Mouse (Mus musculus): ENCODE data around the gene Dgkq. TPM values are rescaled to one million over a fixed set of nuclear protein-coding genes. Genes with fewer than 3 reads are reported as not detected.

Dgkq gene
- polyA plus RNA-seq, 1 experiment, result 4.7 TPM

GRCm38 (mm10) chr5:108653341-108653740, 16.1 kb downstream of the Dgkq start:
- no peaks in the 10 kb centered on the region for H3K79me2 ChIP-seq (ENCODE audit: control insufficient read depth, insufficient read depth)
- H3K4me3 ChIP-seq (ENCODE audit: insufficient read depth, poor library complexity, severe bottlenecking), result no peak overlapping the region
- H3ac ChIP-seq (ENCODE audit: control insufficient read depth, insufficient read length, low read depth), result no peak overlapping the region
- TF ChIP-seq USF1 (IDR thresholded peaks at IDR 0.05; ENCODE audit: low read depth) (no peak), MAX (IDR thresholded peaks at IDR 0.05) (no peak), CTCF (IDR thresholded peaks at IDR 0.05; ENCODE audit: control insufficient read depth, insufficient read depth, insufficient read length) (no peak), MYOD1 (IDR thresholded peaks at IDR 0.05; ENCODE audit: control insufficient read depth, insufficient read length, low read depth) (no peak), FOSL1 (IDR thresholded peaks at IDR 0.05; ENCODE audit: insufficient read depth, low read length, poor library complexity, severe bottlenecking) (no peak), CEBPB (IDR thresholded peaks at IDR 0.05; ENCODE audit: low read depth) (no peak), MYOG (IDR thresholded peaks at IDR 0.05; ENCODE audit: control insufficient read depth, extremely low read depth, insufficient read length) (no peak)
- H3K79me3 ChIP-seq (ENCODE audit: low read depth), result no peaks in the 10 kb centered on the region
- H3K36me3 ChIP-seq (ENCODE audit: control insufficient read depth, insufficient read depth), result peaks cover 16% of the 10 kb centered on the region
- H3K27me3 ChIP-seq (ENCODE audit: control insufficient read depth, insufficient read depth, insufficient read length), result no peaks in the 10 kb centered on the region

GRCm38 (mm10) chr5:108651823-108652222, 17.6 kb downstream of the Dgkq start:
- peaks cover 16% of the 10 kb centered on the region for H3K36me3 ChIP-seq (ENCODE audit: control insufficient read depth, insufficient read depth)
- TF ChIP-seq MYOG (IDR thresholded peaks at IDR 0.05; ENCODE audit: control insufficient read depth, extremely low read depth, insufficient read length) (no peak), MAX (IDR thresholded peaks at IDR 0.05) (no peak), MYOD1 (IDR thresholded peaks at IDR 0.05; ENCODE audit: control insufficient read depth, insufficient read length, low read depth) (no peak), FOSL1 (IDR thresholded peaks at IDR 0.05; ENCODE audit: insufficient read depth, low read length, poor library complexity, severe bottlenecking) (no peak), CEBPB (IDR thresholded peaks at IDR 0.05; ENCODE audit: low read depth) (no peak), USF1 (IDR thresholded peaks at IDR 0.05; ENCODE audit: low read depth) (no peak), CTCF (IDR thresholded peaks at IDR 0.05; ENCODE audit: control insufficient read depth, insufficient read depth, insufficient read length) (no peak)
- H3K79me2 ChIP-seq (ENCODE audit: control insufficient read depth, insufficient read depth), result no peaks in the 10 kb centered on the region

GRCm38 (mm10) chr5:108651136-108651720, 18.2 kb downstream of the Dgkq start:
- H3K27me3 ChIP-seq (ENCODE audit: control insufficient read depth, insufficient read depth, insufficient read length), result no peaks in the 10 kb centered on the region
- no peak overlapping the region for H3ac ChIP-seq (ENCODE audit: control insufficient read depth, insufficient read length, low read depth)
- peaks cover 16% of the 10 kb centered on the region for H3K36me3 ChIP-seq (ENCODE audit: control insufficient read depth, insufficient read depth)
- no peaks in the 10 kb centered on the region for H3K79me2 ChIP-seq (ENCODE audit: control insufficient read depth, insufficient read depth)
- no peak overlapping the region for H3K4me3 ChIP-seq (ENCODE audit: insufficient read depth, poor library complexity, severe bottlenecking)
- no peaks in the 10 kb centered on the region for H3K79me3 ChIP-seq (ENCODE audit: low read depth)
- TF ChIP-seq MYOD1 (IDR thresholded peaks at IDR 0.05; ENCODE audit: control insufficient read depth, insufficient read length, low read depth) (no peak), FOSL1 (IDR thresholded peaks at IDR 0.05; ENCODE audit: insufficient read depth, low read length, poor library complexity, severe bottlenecking) (no peak), CTCF (IDR thresholded peaks at IDR 0.05; ENCODE audit: control insufficient read depth, insufficient read depth, insufficient read length) (no peak), MYOG (IDR thresholded peaks at IDR 0.05; ENCODE audit: control insufficient read depth, extremely low read depth, insufficient read length) (no peak), USF1 (IDR thresholded peaks at IDR 0.05; ENCODE audit: low read depth) (no peak), MAX (IDR thresholded peaks at IDR 0.05) (no peak), CEBPB (IDR thresholded peaks at IDR 0.05; ENCODE audit: low read depth) (no peak)

More at GRCm38 (mm10) chr5:108651823-108652222, 17.6 kb downstream of the Dgkq start:
- Histone ChIP-seq H3K79me3 (ENCODE audit: low read depth) (no peaks in the 10 kb centered on the region), H3K4me3 (ENCODE audit: insufficient read depth, poor library complexity, severe bottlenecking) (no peak overlapping the region), H3K27me3 (ENCODE audit: control insufficient read depth, insufficient read depth, insufficient read length) (no peaks in the 10 kb centered on the region), H3ac (ENCODE audit: control insufficient read depth, insufficient read length, low read depth) (no peak overlapping the region)

GRCm38 (mm10) chr5:108650341-108650740, 19.1 kb downstream of the Dgkq start:
- no peak overlapping the region for H3K4me3 ChIP-seq (ENCODE audit: insufficient read depth, poor library complexity, severe bottlenecking)
- no peak for TF ChIP-seq CEBPB (IDR thresholded peaks at IDR 0.05; ENCODE audit: low read depth)
- no peak for TF ChIP-seq CTCF (IDR thresholded peaks at IDR 0.05; ENCODE audit: control insufficient read depth, insufficient read depth, insufficient read length)
- no peak for TF ChIP-seq FOSL1 (IDR thresholded peaks at IDR 0.05; ENCODE audit: insufficient read depth, low read length, poor library complexity, severe bottlenecking)
- TF ChIP-seq MYOD1 (IDR thresholded peaks at IDR 0.05; ENCODE audit: control insufficient read depth, insufficient read length, low read depth), result no peak
- TF ChIP-seq MAX (IDR thresholded peaks at IDR 0.05), result no peak
- no peak for TF ChIP-seq MYOG (IDR thresholded peaks at IDR 0.05; ENCODE audit: control insufficient read depth, extremely low read depth, insufficient read length)
- TF ChIP-seq USF1 (IDR thresholded peaks at IDR 0.05; ENCODE audit: low read depth), result no peak
- H3ac ChIP-seq (ENCODE audit: control insufficient read depth, insufficient read length, low read depth), result no peak overlapping the region
- no peaks in the 10 kb centered on the region for H3K27me3 ChIP-seq (ENCODE audit: control insufficient read depth, insufficient read depth, insufficient read length)
- no peaks in the 10 kb centered on the region for H3K79me2 ChIP-seq (ENCODE audit: control insufficient read depth, insufficient read depth)
- H3K36me3 ChIP-seq (ENCODE audit: control insufficient read depth, insufficient read depth), result peaks cover 15% of the 10 kb centered on the region
- H3K79me3 ChIP-seq (ENCODE audit: low read depth), result no peaks in the 10 kb centered on the region

GRCm38 (mm10) chr5:108648937-108649576, 20.4 kb downstream of the Dgkq start:
- H3K4me3 ChIP-seq (ENCODE audit: insufficient read depth, poor library complexity, severe bottlenecking), result no peak overlapping the region
- no peak overlapping the region for H3ac ChIP-seq (ENCODE audit: control insufficient read depth, insufficient read length, low read depth)
- H3K36me3 ChIP-seq (ENCODE audit: control insufficient read depth, insufficient read depth), result peaks cover 5% of the 10 kb centered on the region
- no peaks in the 10 kb centered on the region for H3K79me2 ChIP-seq (ENCODE audit: control insufficient read depth, insufficient read depth)
- no peaks in the 10 kb centered on the region for H3K79me3 ChIP-seq (ENCODE audit: low read depth)
- TF ChIP-seq CEBPB (IDR thresholded peaks at IDR 0.05; ENCODE audit: low read depth) (no peak), USF1 (IDR thresholded peaks at IDR 0.05; ENCODE audit: low read depth) (no peak)
- H3K27me3 ChIP-seq (ENCODE audit: control insufficient read depth, insufficient read depth, insufficient read length), result no peaks in the 10 kb centered on the region
